Mouse (Mus musculus): ENCODE measurements around the gene Pabpc1l.
"Not testable (repeated sequence)": the region's sequence is repeated elsewhere in the genome, so short reads cannot be mapped to it uniquely, and the experiment has no call there.

GRCm38 (mm10) chr2:164071437-164071820, 46.2 kb downstream of the Pabpc1l start:
- not testable (repeated sequence) for TF ChIP-seq CTCF (IDR thresholded peaks at IDR 0.05; ENCODE audit: low read depth, low read length); POLR2A (IDR thresholded peaks at IDR 0.05; ENCODE audit: insufficient read depth, low read length)

Measured in ES-Bruce4 (cell line).